Mouse (Mus musculus) CD4-positive naive resting alpha-beta T cell, adult 57 days (primary cell): ENCODE data around the gene Hnrnpr. TPM values are rescaled to one million over a fixed set of nuclear protein-coding genes. Genes with fewer than 3 reads are reported as not detected.

Source experiments
- total RNA-seq: library from RNA; stranded (reverse); gene quantifications from one replicate; pipeline ENCODE4 v1.2.4, GENCODE M21; 2023

Gene Hnrnpr
- 122 TPM for total RNA-seq

DNA sequence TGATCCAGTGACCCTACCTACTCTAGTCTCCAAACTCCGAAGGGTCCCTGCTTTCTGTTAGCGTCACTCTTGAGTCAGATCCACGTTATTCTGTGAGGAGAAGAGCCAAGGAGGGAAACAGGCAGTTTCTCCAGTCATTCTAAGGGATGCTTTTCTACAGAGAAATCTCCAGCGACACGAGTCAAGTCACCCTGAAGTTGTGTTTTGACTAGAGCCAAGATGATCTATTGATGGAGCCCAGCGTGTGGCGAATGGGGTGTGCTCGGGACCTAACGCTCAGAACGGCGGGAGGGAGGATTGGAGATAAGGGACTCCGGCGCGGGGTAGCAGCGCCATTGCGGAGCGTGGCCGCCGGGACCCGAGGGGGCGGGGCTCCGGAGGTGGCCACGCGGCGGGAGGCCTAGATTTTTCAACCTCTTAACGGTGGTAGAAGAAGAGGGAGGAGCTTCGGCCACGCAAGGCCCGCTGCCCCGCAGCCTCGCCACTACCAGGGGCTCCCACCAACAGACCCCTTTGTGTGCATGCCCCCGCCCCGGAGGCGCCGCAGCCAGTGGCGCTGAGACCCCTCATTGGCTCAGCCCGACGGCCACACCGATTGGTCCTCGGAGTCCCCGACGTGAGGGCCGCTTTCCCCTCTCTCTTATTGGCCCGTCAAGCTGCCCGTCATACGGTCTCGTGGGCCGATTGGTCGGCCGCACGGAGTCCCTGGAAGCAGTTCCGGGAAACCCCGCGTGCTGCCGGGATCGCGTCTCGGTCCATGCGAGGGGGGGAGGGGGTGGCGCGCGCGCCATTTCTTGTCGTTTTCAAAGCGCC is at the start of gene Hnrnpr:
Hnrnpr (plus strand) TSS at position 714 of the 813 bp plus-strand sequence.

DNA sequence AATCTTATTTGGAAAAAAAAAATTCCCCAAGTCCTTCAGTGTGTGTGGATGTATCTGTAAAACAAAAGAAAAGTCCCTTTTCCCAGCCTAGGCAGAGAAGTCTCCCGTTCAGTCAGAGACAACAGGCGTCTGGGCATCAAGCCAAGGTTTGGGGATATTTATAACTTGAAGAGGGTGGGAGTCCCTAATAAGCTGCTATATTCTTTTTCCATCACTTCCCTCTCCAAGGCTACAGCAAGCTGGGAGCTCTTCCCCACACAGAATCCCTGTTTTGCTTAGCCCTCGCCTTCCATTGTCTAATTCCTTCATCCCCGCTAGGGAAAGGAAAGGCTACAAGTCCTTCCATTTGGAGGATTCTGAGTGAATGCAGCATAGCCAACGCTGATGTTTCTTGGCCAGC is 26.3 kb upstream of the Hnrnpr start, which contains the start of gene Zfp46:
Zfp46 (plus strand) TSS at position 229 of the 400 bp plus-strand sequence.

Other genes starting within 250 kb of the Hnrnpr start
- gene Id3, start 167.4 kb upstream of the Hnrnpr start, total RNA-seq = 31.0 TPM
- gene E2f2, start 138.5 kb upstream of the Hnrnpr start, total RNA-seq = 10.1 TPM
- gene Asap3, start 104.6 kb upstream of the Hnrnpr start, total RNA-seq = 0.21 TPM
- 0.62 TPM for gene Tcea3, start 63.2 kb upstream of the Hnrnpr start, total RNA-seq
- 10.2 TPM for gene Zfp46, start 26.3 kb upstream of the Hnrnpr start, total RNA-seq
- gene Htr1d, start 112.6 kb downstream of the Hnrnpr start, total RNA-seq = not detected
- not detected for gene 6030445D17Rik, start 151.3 kb downstream of the Hnrnpr start, total RNA-seq
- gene Luzp1, start 158.8 kb downstream of the Hnrnpr start, total RNA-seq = 1.3 TPM